Mouse (Mus musculus) yolk sac, embryonic 10.5 days (tissue): ENCODE measurements around the gene Psg20.
"Not testable (repeated sequence)": the region's sequence is repeated elsewhere in the genome, so short reads cannot be mapped to it uniquely, and the experiment has no call there.

ENCODE experiments used
- DNase-seq: peaks from one replicate; pipeline ENCODE4 v3.0.0-alpha.2; 2017; ENCODE audit warnings: low spot score

The Psg20 gene

DNA sequence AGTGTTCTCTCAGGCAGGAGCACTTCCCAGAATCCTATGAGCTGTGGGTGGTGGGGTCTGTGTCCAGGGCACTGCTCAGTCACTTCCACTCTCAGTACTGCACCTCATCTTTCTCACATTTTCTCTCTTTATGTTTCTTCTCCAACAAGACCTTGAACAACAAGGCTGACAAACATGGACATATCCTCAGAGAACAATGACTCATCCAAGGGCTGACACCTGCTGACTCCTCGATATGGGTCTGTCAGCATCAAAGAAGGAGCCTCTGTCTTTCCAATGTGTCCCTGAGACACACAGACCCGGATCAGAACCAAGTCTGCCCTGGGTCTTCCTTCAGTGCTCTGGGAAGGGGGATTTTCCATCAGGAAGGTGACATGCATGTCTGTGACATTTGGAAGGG lies at the start of gene Psg20:
Gene Psg20, minus strand, starts transcription at position 101 of the 400 bp plus-strand sequence.
- no peak for DNase-seq

DNA sequence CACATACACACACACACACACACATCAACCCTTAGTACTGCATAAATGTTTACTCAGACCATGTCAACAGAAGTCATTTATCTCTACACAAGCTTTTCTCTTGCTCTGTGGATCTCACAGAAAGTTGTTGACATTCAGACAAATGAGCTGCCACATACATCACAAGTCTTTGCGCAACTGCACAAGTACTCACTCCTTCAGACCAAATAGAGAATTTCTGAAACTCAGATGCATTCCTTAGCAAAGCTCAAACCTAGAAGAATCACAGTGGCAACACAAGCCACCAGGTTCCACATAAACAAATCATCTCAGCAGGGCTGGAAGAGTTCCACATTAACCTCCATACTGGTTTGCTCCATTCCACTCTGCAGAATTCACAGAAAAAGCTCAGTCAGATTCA lies 48.5 kb upstream of the Psg20 start:
- DNase-seq = no peak

- no peak for DNase-seq
These were observed 47.1 kb upstream of the Psg20 start for GRCm38 (mm10) chr7:18733111-18733510.

GRCm38 (mm10) chr7:18728391-18728790 lies 42.4 kb upstream of the Psg20 start:
- no peak for DNase-seq

DNA sequence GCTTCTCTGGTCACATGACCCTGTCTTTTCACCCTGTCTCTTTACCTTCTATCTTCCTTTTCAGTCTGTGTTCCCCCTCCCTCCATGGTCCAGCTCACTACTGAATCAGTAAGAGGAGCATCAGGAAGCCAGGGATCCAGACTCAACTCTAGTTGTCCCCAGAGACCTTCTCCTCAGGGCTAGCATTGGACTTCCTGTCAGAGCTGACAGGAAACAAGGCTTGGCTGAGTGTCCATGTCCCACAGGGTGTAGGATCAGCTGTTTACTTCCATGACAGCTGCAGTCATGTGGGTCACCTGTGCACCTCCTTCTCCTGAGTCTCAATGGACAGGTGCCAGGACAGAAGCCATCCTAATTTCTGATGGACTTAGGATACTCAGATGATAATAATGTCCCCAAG lies 39.9 kb upstream of the Psg20 start:
- DNase-seq = not testable (repeated sequence)

DNA sequence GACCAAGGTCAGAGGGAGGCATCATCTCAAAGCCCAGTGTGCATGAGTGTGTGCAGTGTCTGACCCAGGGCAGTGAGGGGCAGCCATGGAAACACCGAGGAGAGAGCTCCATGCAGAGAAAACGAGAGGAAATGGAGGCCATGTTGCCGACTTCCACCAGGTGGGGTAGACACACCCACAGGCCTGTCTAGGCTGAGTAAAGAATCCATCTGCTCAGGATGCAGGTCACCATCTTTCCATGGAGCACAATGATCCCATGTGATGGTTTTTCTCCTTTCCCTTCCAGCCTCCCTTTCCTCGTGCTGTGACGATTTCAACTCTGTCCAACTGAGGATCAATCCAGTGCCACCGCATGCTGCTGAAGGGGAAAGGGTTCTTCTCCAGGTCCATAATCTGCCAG lies 38.0 kb upstream of the Psg20 start:
- no peak for DNase-seq

DNA sequence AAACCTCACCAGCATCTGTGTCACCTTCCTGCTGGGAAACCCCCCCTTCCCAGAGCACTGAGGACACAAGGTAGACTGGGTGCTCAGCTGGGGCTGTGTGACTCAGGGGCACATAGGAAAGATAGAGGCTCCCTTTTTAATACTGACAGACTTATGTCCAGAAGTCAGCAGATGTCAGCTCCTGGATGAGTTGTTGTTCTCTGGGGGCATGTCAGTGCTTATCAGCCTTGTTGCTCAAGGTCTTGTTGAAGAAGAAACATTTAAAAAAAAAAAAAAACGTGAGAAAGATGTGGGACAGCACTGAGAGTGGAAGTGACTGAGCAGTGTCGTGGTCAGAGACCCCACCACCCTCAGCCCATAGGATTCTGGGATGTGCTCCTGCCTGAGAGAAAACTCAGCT lies 31.8 kb upstream of the Psg20 start, which contains the start of gene Psg22:
Gene Psg22, plus strand, starts transcription at position 301 of the 400 bp plus-strand sequence.
- no peak for DNase-seq

- no peak for DNase-seq
These were observed 29.6 kb upstream of the Psg20 start for GRCm38 (mm10) chr7:18715546-18715945.

DNA sequence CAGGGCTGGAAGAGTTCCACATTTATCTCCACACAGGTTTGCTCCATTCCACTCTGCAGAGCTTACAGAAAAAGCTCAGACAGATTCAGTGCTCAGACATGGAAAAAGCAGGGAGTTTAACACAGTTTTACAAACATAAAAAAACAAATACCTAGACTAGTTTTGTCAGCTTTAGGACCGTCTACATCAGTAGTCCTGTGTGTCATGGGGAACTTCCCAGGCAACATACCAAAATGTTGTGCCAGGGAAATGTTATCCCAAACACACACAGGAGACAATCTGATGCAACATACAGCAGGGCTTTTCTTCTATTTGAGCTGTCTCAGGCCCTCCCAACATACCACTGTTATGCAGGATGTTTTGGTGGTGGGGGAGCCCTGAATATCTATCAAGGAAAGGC lies 24.9 kb upstream of the Psg20 start:
- DNase-seq = no peak

GRCm38 (mm10) chr7:18710331-18710730 lies 24.3 kb upstream of the Psg20 start:
- not testable (repeated sequence) for DNase-seq

GRCm38 (mm10) chr7:18685586-18685985 lies 399 bp downstream of the Psg20 start:
- no peak for DNase-seq

- no peak for DNase-seq
These were observed 6.2 kb downstream of the Psg20 start for GRCm38 (mm10) chr7:18679772-18680171.

GRCm38 (mm10) chr7:18656625-18657024 lies 29.4 kb downstream of the Psg20 start, which contains the start of gene Psg21:
Psg21 (minus strand) TSS chr7:18656725.
- DNase-seq = not testable (repeated sequence)

- not testable (repeated sequence) for DNase-seq
These were observed 59.1 kb downstream of the Psg20 start for GRCm38 (mm10) chr7:18626921-18627320.
